Mouse (Mus musculus) gastrocnemius, adult 18-20 months (tissue): ENCODE data around the gene Ano10. TPM values are rescaled to one million over a fixed set of nuclear protein-coding genes. Genes with fewer than 3 reads are reported as not detected.

Experiments used
- DNase-seq: peaks from one replicate; pipeline ENCODE4 v3.0.0; 2021; ENCODE audit warnings: low spot score
- total RNA-seq, 2 experiments: library from RNA; stranded (reverse); gene quantifications; 2 replicates each; pipeline ENCODE4 v1.2.3; 2021

The Ano10 gene
- total RNA-seq, 2 experiments from 2014 or later, result 42.8 to 45.3 TPM

GRCm38 (mm10) chr9:122164535-122164934 is 129.7 kb downstream of the Ano10 start:
- DNase-seq, result no peak

- no peak for DNase-seq
Observed at GRCm38 (mm10) chr9:122157079-122157441, 137.2 kb downstream of the Ano10 start.

GRCm38 (mm10) chr9:122156389-122157078 is 137.7 kb downstream of the Ano10 start:
- no peak for DNase-seq

GRCm38 (mm10) chr9:122155193-122155592 is 139.0 kb downstream of the Ano10 start:
- no peak for DNase-seq

GRCm38 (mm10) chr9:122153436-122153835 is 140.8 kb downstream of the Ano10 start:
- no peak for DNase-seq

- DNase-seq, result no peak
Observed at GRCm38 (mm10) chr9:122152501-122152900, 141.7 kb downstream of the Ano10 start.

GRCm38 (mm10) chr9:122152063-122152462 is 142.2 kb downstream of the Ano10 start:
- no peak for DNase-seq

GRCm38 (mm10) chr9:122149997-122150826 is 144.0 kb downstream of the Ano10 start:
- DNase-seq, result no peak

GRCm38 (mm10) chr9:122148356-122148755 is 145.9 kb downstream of the Ano10 start:
- no peak for DNase-seq

GRCm38 (mm10) chr9:122146124-122146870 is 147.9 kb downstream of the Ano10 start:
- DNase-seq, result no peak

GRCm38 (mm10) chr9:122145677-122146076 is 148.5 kb downstream of the Ano10 start:
- DNase-seq, result no peak

GRCm38 (mm10) chr9:122144776-122145175 is 149.4 kb downstream of the Ano10 start:
- no peak for DNase-seq

GRCm38 (mm10) chr9:122143219-122143618 is 151.0 kb downstream of the Ano10 start:
- DNase-seq, result no peak

GRCm38 (mm10) chr9:122139236-122139635 is 155.0 kb downstream of the Ano10 start:
- no peak for DNase-seq

GRCm38 (mm10) chr9:122138371-122139029 is 155.7 kb downstream of the Ano10 start:
- no peak for DNase-seq

- DNase-seq, result no peak
Observed at GRCm38 (mm10) chr9:122137960-122138359, 156.3 kb downstream of the Ano10 start.

GRCm38 (mm10) chr9:122135885-122136170 is 158.4 kb downstream of the Ano10 start:
- DNase-seq, result no peak

GRCm38 (mm10) chr9:122135095-122135884 is 158.9 kb downstream of the Ano10 start:
- DNase-seq, result no peak

GRCm38 (mm10) chr9:122132145-122132544 is 162.1 kb downstream of the Ano10 start:
- no peak for DNase-seq

- no peak for DNase-seq
Observed at GRCm38 (mm10) chr9:122130666-122131065, 163.6 kb downstream of the Ano10 start.

- DNase-seq, result no peak
Observed at GRCm38 (mm10) chr9:122128686-122129085, 165.5 kb downstream of the Ano10 start.
